Mouse (Mus musculus): ENCODE data around the gene 3110009E18Rik.

3110009E18Rik gene

GRCm38 (mm10) chr1:120120969-120121811 is at the start of gene 3110009E18Rik, which contains the start of gene Dbi:
Gene 3110009E18Rik (plus strand): TSS chr1:120121187.
Gene Dbi (minus strand): TSS chr1:120121078.
- peak; percentile 97 for DNase-seq

- DNase-seq = no peak
Observed at GRCm38 (mm10) chr1:120072900-120073299, 48.1 kb upstream of the 3110009E18Rik start.

DNA sequence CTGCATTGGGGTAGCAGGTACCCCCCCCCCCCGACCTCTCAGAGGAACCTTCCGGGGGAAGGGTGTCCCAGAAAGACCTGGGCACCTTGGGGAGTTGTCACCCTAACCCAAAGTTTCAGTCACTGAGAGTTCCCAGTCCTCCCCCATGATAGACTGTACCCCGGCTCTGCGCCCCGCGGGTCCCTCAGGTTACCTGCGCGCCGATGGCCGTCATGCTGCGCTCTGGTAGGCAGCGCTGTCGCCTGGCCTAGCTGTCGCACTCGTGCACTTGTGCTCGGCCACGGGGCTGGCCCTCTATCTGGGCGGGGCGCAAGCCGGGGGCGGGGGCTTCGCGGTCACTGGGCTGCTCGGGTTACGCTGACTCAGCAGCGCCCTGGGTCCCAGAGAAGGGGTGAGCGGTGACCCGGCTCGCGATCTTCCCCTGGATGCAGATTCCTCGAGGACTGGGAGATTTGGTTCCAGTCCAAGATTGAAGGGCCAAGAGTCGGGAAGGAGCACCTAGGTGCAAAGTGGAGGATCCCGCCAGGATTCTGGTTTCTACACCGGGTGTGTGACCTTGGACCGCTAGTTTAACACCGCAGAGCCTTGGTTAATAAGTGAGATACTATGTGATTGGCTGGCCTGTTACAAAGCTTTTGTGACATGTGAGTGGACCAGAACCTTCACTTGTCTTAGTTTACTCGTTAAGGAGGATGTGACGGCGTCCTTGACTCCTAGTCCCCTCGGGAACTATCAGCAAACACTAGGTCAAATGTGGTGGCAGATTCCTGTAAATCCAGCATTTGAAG is 47.3 kb upstream of the 3110009E18Rik start, which contains the start of gene Tmem37:
TSS of gene Tmem37 (minus strand) at position 556 of the 788 bp plus-strand sequence.
- DNase-seq = no peak

GRCm38 (mm10) chr1:120074307-120074702 is 46.7 kb upstream of the 3110009E18Rik start:
- DNase-seq = no peak

DNA sequence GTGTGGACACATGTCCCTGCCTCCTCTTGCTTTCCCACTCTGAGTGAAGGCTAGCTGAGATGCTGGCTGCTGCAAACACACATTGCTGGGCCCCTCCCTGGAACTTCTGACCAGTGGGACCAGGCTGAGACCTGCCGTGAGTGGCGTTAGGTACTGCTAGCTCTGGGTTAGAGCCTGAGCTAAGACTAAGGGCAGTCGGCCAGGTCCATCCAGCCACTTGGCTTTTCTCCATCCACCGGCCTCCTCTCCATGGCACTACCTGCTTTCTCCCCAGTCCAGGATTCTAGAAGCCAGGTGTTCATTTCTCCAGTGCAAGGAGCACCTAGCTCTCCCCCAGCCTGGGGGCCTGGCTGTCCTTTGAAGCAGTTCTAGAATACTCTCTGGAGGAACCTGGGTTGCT is 46.1 kb upstream of the 3110009E18Rik start:
- DNase-seq = no peak

DNA sequence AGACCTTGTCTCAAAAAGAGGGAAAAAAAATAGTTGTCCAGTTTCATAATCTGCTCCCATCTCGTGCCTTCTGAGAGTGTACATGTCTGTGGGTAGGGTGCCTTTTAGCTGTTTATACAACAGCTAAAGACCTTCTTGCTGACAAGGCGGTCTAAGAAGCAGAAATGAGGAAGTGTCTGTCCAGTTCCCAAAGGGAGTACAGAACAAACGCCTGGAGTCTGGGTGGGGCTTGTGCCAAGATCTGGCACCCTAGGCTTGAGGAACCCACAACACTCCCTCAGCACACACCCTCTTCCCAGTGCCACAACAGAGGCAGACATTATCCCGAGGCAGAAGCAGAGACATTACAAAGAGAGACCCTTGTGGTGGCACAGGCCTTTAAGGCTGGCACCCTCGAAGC is 45.5 kb upstream of the 3110009E18Rik start:
- no peak for DNase-seq

- no peak for DNase-seq
Observed at GRCm38 (mm10) chr1:120077746-120078410, 43.1 kb upstream of the 3110009E18Rik start.

DNA sequence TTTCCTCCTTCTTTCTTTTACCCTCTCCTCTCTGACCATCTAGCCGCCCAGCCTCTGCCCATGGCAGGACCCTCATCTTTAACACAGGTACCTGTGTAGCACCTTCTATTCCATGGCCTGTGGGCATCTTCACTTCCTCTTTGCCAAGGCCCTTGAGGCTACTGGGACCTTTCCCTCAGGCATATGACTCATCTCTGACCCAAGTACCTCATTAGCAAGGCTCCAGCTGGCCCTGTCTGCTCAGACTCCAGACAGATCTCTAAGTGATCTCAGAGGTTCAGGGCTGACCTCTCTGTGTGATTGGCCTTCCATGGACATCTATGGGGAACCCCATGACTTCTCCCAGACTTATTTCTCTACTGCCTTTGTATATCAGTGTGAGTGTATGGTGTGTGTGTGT is 40.4 kb upstream of the 3110009E18Rik start:
- no peak for DNase-seq

GRCm38 (mm10) chr1:120082957-120083585 is 37.9 kb upstream of the 3110009E18Rik start:
- no peak for DNase-seq

DNA sequence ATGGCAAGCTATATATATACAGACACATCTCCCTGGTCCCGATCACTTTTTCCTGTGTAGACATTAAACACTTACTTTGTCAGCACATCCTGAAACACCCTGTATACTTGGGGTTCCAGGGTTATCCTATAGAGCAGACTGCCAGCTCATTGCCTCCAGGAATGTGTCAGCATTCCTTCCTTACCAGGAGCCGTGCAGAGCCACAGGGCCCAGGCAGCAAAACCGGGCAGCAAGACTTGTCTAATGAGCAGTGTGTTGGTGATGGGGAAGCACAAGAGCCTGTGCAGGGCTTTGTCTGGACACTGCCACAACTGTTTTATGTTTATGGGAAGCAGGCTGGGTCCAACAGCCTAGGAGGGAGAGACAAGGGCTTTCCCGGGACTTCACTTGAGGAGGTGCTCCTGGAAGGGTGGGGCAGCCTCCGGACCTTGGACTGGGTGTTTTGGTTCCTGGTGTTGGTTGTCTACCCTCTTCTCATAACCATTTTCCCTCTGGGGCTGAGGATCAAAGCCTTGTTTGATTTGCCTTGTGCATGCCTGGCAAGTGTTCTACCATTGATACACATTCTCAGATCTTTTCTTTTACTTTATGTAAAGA is 37.0 kb upstream of the 3110009E18Rik start:
- DNase-seq = no peak

DNA sequence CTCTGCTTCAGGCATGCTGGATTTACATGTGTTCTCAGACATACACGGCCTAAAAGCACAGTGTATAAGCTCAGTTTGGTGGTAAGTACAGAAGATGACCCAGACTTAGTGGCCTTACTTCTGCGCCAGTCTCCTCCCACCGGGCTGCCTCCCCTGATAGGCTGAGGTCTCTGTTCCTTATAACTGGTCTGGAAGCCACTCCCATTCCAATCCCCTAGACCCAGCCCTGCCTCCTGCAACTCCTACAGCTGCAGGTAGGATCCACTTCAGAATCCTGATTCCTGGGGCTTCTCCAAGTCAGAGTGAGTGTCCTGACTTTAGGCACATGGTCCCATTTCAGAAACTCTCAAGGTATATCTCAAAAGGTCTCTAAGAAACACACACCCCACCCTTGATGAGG is 35.3 kb upstream of the 3110009E18Rik start:
- no peak for DNase-seq

- no peak for DNase-seq
Observed at GRCm38 (mm10) chr1:120086644-120087043, 34.3 kb upstream of the 3110009E18Rik start.

GRCm38 (mm10) chr1:120089180-120089579 is 31.8 kb upstream of the 3110009E18Rik start:
- no peak for DNase-seq

GRCm38 (mm10) chr1:120090880-120091570 is 30.0 kb upstream of the 3110009E18Rik start:
- no peak for DNase-seq

DNA sequence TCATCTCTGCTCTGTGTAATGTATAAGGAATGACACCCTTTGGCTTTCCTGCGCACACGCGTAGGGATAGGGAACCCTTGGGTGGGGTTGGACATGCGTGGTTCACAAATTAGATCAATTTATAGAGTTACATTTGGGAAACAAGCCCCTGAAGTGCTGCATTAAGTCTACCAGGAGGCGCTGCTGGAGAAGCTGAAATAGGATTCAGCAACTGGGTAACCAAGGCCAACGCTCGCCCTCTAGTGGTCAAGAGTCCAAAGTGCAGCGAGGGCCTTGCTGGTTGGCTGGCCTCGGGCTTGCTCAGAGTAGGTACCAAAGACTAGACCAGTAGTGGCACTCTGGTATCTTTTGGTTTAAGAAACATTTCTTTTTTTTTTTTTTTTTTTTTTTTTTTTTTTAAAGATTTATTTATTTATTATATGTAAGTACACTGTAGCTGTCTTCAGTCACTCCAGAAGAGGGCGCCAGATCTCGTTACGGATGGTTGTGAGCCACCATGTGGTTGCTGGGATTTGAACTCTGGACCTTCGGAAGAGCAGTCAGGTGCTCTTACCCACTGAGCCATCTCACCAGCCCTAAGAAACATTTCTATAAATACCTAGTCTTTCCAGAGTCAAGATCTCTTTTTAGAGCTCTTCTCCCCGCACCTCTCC is 27.4 kb upstream of the 3110009E18Rik start:
- peak; percentile 76 for DNase-seq

DNA sequence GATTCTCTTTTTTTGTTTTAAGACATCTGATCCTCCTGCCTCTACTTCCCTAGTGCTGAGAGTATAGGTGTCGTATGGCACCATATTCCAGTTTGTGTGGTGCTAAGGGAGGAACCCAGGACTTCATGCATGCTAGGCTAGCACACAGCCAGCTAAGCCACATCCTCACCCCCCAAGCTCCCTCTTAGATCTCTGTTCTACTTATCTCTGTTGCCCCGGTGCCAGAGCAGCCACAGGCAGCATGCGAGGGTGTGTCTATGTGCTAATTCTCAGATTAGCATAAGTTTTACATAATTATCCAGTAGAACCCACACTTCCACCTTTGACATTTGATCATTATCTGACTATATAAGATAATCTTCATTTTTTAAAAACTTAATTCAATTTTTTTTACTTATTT is 26.1 kb upstream of the 3110009E18Rik start:
- DNase-seq = no peak

- peak; percentile 57 for DNase-seq
Observed at GRCm38 (mm10) chr1:120098327-120098726, 22.7 kb upstream of the 3110009E18Rik start.

GRCm38 (mm10) chr1:120099483-120099882 is 21.5 kb upstream of the 3110009E18Rik start:
- DNase-seq = no peak

GRCm38 (mm10) chr1:120100456-120101226 is 20.3 kb upstream of the 3110009E18Rik start:
- no peak for DNase-seq

DNA sequence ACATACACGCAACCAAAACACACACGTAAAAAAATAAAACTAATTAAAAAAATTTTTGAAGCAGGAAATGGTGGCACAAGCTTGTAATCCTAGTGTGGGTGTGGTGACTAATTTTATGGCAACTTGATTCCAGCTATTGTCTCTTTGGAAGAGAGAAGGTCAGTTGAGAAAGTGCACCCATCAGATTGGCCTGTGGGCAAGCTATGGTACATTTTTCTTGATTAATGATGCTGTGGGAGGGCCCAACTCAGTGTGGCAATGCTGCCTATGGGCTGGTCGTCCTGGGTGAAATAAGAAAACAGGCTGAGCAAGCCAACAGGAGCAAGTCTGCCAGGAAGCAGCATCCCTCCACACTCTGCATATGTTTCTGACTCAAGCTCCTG is 19.8 kb upstream of the 3110009E18Rik start:
- no peak for DNase-seq
